Mouse (Mus musculus): ENCODE measurements around the gene Card10. TPM values are rescaled to one million over a fixed set of nuclear protein-coding genes. Genes with fewer than 3 reads are reported as not detected.

Card10 gene
- total and polyA plus RNA-seq, 3 experiments, result 15.0 to 22.3 (median 17.0) TPM

GRCm38 (mm10) chr15:78826213-78827204, 23.7 kb upstream of the Card10 start:
- peak; percentile 82 to 83 for DNase-seq
- Histone ChIP-seq H3K27me3 (ENCODE audit: control insufficient read depth, insufficient read depth, low read length) (no peaks in the 10 kb centered on the region), H3K4me1 (ENCODE audit: control insufficient read depth, insufficient read depth, low read length) (peaks cover 3% of the 10 kb centered on the region), H3K4me3 (no peak overlapping the region), H3K27ac (no peak overlapping the region), H3K36me3 (ENCODE audit: control insufficient read depth, insufficient read depth, low read length) (no peaks in the 10 kb centered on the region), H3K79me2 (replicated peaks; ENCODE audit: control insufficient read depth, insufficient read depth, low read length) (no peaks in the 10 kb centered on the region), H3K9ac (ENCODE audit: low read depth, low read length) (no peak overlapping the region)
- TF ChIP-seq EP300 (IDR thresholded peaks at IDR 0.05; ENCODE audit: insufficient read depth, low read depth, low read length) (peak; percentile 98), POLR2A (IDR thresholded peaks at IDR 0.05; ENCODE audit: insufficient read depth, low read depth, low read length) (no peak), CTCF (IDR thresholded peaks at IDR 0.05) (peak; percentile 99)
- 20% methylated on average over 28 of the region's 28 CpGs for WGBS
- intact Hi-C loops (cut with DNase I), result loop anchor here (1.0 kb wide), 2 partner anchors 22 to 44 kb away; no protein-coding TSS in a partner anchor

GRCm38 (mm10) chr15:78816074-78816391, 13.2 kb upstream of the Card10 start:
- no peak for TF ChIP-seq POLR2A (IDR thresholded peaks at IDR 0.05; ENCODE audit: insufficient read depth, low read depth, low read length)
- no peak for TF ChIP-seq CTCF (IDR thresholded peaks at IDR 0.05)
- TF ChIP-seq EP300 (IDR thresholded peaks at IDR 0.05; ENCODE audit: insufficient read depth, low read depth, low read length), result 0 out of 2 replicates have a peak, but pooled peaks have one; percentile 14
- Histone ChIP-seq H3K9ac (ENCODE audit: low read depth, low read length) (no peak overlapping the region), H3K27ac (peak overlapping the region; percentile 69), H3K27me3 (ENCODE audit: control insufficient read depth, insufficient read depth, low read length) (no peaks in the 10 kb centered on the region), H3K79me2 (replicated peaks; ENCODE audit: control insufficient read depth, insufficient read depth, low read length) (no peaks in the 10 kb centered on the region), H3K36me3 (ENCODE audit: control insufficient read depth, insufficient read depth, low read length) (no peaks in the 10 kb centered on the region), H3K4me3 (no peak overlapping the region), H3K4me1 (ENCODE audit: control insufficient read depth, insufficient read depth, low read length) (peaks cover 13% of the 10 kb centered on the region)
- WGBS, result 43% methylated on average over 6 of the region's 6 CpGs
- intact Hi-C loops (cut with DNase I), result loop anchor here (5.0 kb wide), 1 partner anchor 36 kb away; no protein-coding TSS in a partner anchor
- DNase-seq, result no peak

- Histone ChIP-seq H3K4me3 (no peak overlapping the region), H3K9ac (ENCODE audit: low read depth, low read length) (no peak overlapping the region), H3K4me1 (ENCODE audit: control insufficient read depth, insufficient read depth, low read length) (peaks cover 13% of the 10 kb centered on the region), H3K27ac (peak overlapping the region; percentile 69), H3K27me3 (ENCODE audit: control insufficient read depth, insufficient read depth, low read length) (no peaks in the 10 kb centered on the region), H3K79me2 (replicated peaks; ENCODE audit: control insufficient read depth, insufficient read depth, low read length) (no peaks in the 10 kb centered on the region), H3K36me3 (ENCODE audit: control insufficient read depth, insufficient read depth, low read length) (no peaks in the 10 kb centered on the region)
- 0 out of 2 replicates have a peak, but pooled peaks have one; percentile 37 for TF ChIP-seq EP300 (IDR thresholded peaks at IDR 0.05; ENCODE audit: insufficient read depth, low read depth, low read length)
- no peak for TF ChIP-seq CTCF (IDR thresholded peaks at IDR 0.05)
- 21% methylated on average over 11 of the region's 11 CpGs for WGBS
- DNase-seq, result peak in 1 of 2 experiments; percentile 58
- intact Hi-C loops (cut with DNase I), result loop anchor here (5.0 kb wide), 1 partner anchor 37 kb away; no protein-coding TSS in a partner anchor
Observed at GRCm38 (mm10) chr15:78815314-78816073, 12.7 kb upstream of the Card10 start.

GRCm38 (mm10) chr15:78813603-78814002, 10.8 kb upstream of the Card10 start:
- Histone ChIP-seq H3K27ac (no peak overlapping the region), H3K9ac (ENCODE audit: low read depth, low read length) (no peak overlapping the region), H3K4me3 (no peak overlapping the region), H3K4me1 (ENCODE audit: control insufficient read depth, insufficient read depth, low read length) (peaks cover 17% of the 10 kb centered on the region), H3K27me3 (ENCODE audit: control insufficient read depth, insufficient read depth, low read length) (no peaks in the 10 kb centered on the region), H3K36me3 (ENCODE audit: control insufficient read depth, insufficient read depth, low read length) (no peaks in the 10 kb centered on the region), H3K79me2 (replicated peaks; ENCODE audit: control insufficient read depth, insufficient read depth, low read length) (no peaks in the 10 kb centered on the region)
- TF ChIP-seq EP300 (IDR thresholded peaks at IDR 0.05; ENCODE audit: insufficient read depth, low read depth, low read length) (no peak), POLR2A (IDR thresholded peaks at IDR 0.05; ENCODE audit: insufficient read depth, low read depth, low read length) (no peak), CTCF (IDR thresholded peaks at IDR 0.05) (no peak)
- intact Hi-C loops (cut with DNase I), result no loop called here
- DNase-seq, result no peak
- 80% methylated on average over 4 of the region's 4 CpGs for WGBS

- no peak overlapping the region for H3K9ac ChIP-seq (ENCODE audit: low read depth, low read length)
- no peaks in the 10 kb centered on the region for H3K36me3 ChIP-seq (ENCODE audit: control insufficient read depth, insufficient read depth, low read length)
- H3K4me3 ChIP-seq, result no peak overlapping the region
- no peak overlapping the region for H3K27ac ChIP-seq
- no peak for DNase-seq
- H3K27me3 ChIP-seq (ENCODE audit: control insufficient read depth, insufficient read depth, low read length), result no peaks in the 10 kb centered on the region
- TF ChIP-seq POLR2A (IDR thresholded peaks at IDR 0.05; ENCODE audit: insufficient read depth, low read depth, low read length) (no peak), EP300 (IDR thresholded peaks at IDR 0.05; ENCODE audit: insufficient read depth, low read depth, low read length) (no peak), CTCF (IDR thresholded peaks at IDR 0.05) (no peak)
- peaks cover 7% of the 10 kb centered on the region for H3K4me1 ChIP-seq (ENCODE audit: control insufficient read depth, insufficient read depth, low read length)
- no peaks in the 10 kb centered on the region for H3K79me2 ChIP-seq (replicated peaks; ENCODE audit: control insufficient read depth, insufficient read depth, low read length)
- 36% methylated on average over 9 of the region's 9 CpGs for WGBS
- intact Hi-C loops (cut with DNase I), result no loop called here
Observed at GRCm38 (mm10) chr15:78810146-78810545, 7.3 kb upstream of the Card10 start.

Measured in heart, adult 2 months (tissue).